Mouse (Mus musculus): ENCODE data around the gene Stac3.
A peak's percentile ranks its signal among the peaks of the same experiment; 100 is the strongest.

Gene Stac3

GRCm38 (mm10) chr10:127500894-127501893 lies at the start of gene Stac3:
Stac3 (plus strand) TSS chr10:127501686.
- no peak for DNase-seq (ENCODE audit: low read depth)

- no peak for DNase-seq (ENCODE audit: low read depth)
These were observed 47.8 kb upstream of the Stac3 start for GRCm38 (mm10) chr10:127453701-127454100.

- DNase-seq (ENCODE audit: low read depth) = no peak
These were observed 38.9 kb upstream of the Stac3 start for GRCm38 (mm10) chr10:127462411-127463096.

- DNase-seq (ENCODE audit: low read depth) = no peak
These were observed 30.1 kb upstream of the Stac3 start for GRCm38 (mm10) chr10:127471281-127471988.

- DNase-seq (ENCODE audit: low read depth) = no peak
These were observed 28.8 kb upstream of the Stac3 start for GRCm38 (mm10) chr10:127472722-127473121.

GRCm38 (mm10) chr10:127475175-127475574 lies 26.3 kb upstream of the Stac3 start:
- no peak for DNase-seq (ENCODE audit: low read depth)

GRCm38 (mm10) chr10:127476541-127476940 lies 24.9 kb upstream of the Stac3 start:
- no peak for DNase-seq (ENCODE audit: low read depth)

GRCm38 (mm10) chr10:127477301-127477700 lies 24.2 kb upstream of the Stac3 start:
- DNase-seq (ENCODE audit: low read depth) = no peak

GRCm38 (mm10) chr10:127479131-127479530 lies 22.4 kb upstream of the Stac3 start:
- DNase-seq (ENCODE audit: low read depth) = peak; percentile 20

- DNase-seq (ENCODE audit: low read depth) = no peak
These were observed 20.4 kb upstream of the Stac3 start for GRCm38 (mm10) chr10:127480833-127481813.

- DNase-seq (ENCODE audit: low read depth) = no peak
These were observed 16.3 kb upstream of the Stac3 start for GRCm38 (mm10) chr10:127485235-127485634.

GRCm38 (mm10) chr10:127488856-127489255 lies 12.6 kb upstream of the Stac3 start:
- no peak for DNase-seq (ENCODE audit: low read depth)

- no peak for DNase-seq (ENCODE audit: low read depth)
These were observed 11.0 kb upstream of the Stac3 start for GRCm38 (mm10) chr10:127490160-127491127.

GRCm38 (mm10) chr10:127491128-127491512 lies 10.4 kb upstream of the Stac3 start:
- DNase-seq (ENCODE audit: low read depth) = no peak

- DNase-seq (ENCODE audit: low read depth) = no peak
These were observed 9.4 kb upstream of the Stac3 start for GRCm38 (mm10) chr10:127492118-127492517.

GRCm38 (mm10) chr10:127496156-127496555 lies 5.3 kb upstream of the Stac3 start:
- no peak for DNase-seq (ENCODE audit: low read depth)

GRCm38 (mm10) chr10:127499516-127499915 lies 2.0 kb upstream of the Stac3 start:
- DNase-seq (ENCODE audit: low read depth) = no peak

GRCm38 (mm10) chr10:127500042-127500441 lies 1.4 kb upstream of the Stac3 start:
- no peak for DNase-seq (ENCODE audit: low read depth)

- peak; percentile 76 for DNase-seq (ENCODE audit: low read depth)
These were observed 6.8 kb downstream of the Stac3 start for GRCm38 (mm10) chr10:127508239-127508638.

Data from c-Kit-positive CD71-positive TER-119-negative erythroid progenitor cells, embryonic 14.5 days (primary cell).